Mouse (Mus musculus): ENCODE results near the gene Pou4f1.

DNA sequence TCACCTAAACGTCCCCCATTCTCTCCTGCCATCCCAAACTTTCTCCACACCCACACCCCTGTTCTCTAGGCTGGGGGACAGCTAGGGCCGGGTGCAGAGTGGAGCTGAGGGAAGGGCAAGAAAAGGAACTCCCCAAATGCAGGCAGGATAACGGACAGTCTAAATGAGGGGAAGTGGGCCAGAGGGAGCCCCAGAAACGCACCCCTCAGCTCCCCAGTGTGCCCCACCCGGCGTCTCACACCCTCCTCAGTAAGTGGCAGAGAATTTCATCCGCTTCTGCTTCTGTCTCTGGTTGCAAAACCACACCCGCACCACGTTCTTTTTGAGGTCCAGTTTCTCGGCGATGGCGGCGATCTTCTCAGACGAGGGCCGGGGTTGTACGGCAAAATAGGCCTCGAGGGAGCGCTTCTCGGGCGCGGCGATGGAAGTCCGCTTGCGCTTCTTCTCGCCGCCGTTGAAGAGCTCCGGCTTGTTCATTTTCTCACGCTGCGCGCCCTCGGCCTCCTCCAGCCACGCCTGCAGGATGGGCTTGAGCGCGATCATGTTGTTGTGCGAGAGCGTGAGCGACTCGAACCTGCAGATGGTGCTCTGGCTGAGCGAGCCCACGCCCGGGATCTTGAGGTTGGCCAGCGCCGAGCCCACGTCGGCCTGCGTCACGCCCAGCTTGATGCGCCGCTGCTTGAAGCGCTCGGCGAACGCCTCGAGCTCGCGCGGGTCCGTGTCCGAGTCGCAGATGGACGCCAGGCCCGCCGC lies 2.1 kb downstream of the Pou4f1 start:
- TF ChIP-seq CHD2 (IDR thresholded peaks at IDR 0.05; ENCODE audit: low read depth, low read length) (no peak), MAFK (IDR thresholded peaks at IDR 0.05; ENCODE audit: insufficient read depth, low read depth, low read length) (no peak)
